Mouse (Mus musculus) heart, embryonic 12.5 days (tissue): ENCODE measurements at regions not wholly inside any gene's neighbourhood (a gene's known extent, or its start where the extent isn't known, plus 50 kb on each side); places are given as distances from the start of the nearest gene placed in this dataset.

Experiments
- ATAC-seq: fragments of 200-750 bp; cut with Nextera tagmentation; 2 replicates; pipeline ENCODE4 v1.8.0; 2017; ENCODE audit warnings: moderate TSS enrichment, moderate library complexity; ENCODE audit not compliant: insufficient number of reproducible peaks, low FRiP score
- H3K27ac ChIP-seq: fragments of 300-500 bp; sonication (generic); 2 replicates; pipeline ENCODE4 v1.5.1; 2016; ENCODE audit warnings: mild to moderate bottlenecking, moderate library complexity; ENCODE audit not compliant: poor library complexity, severe bottlenecking
- H3K27me3 ChIP-seq: fragments of 300-500 bp; sonication (generic); replicated peaks from 2 replicates; pipeline ENCODE4 v1.6.1; 2016; ENCODE audit warnings: mild to moderate bottlenecking, moderate library complexity
- H3K36me3 ChIP-seq: fragments of 300-500 bp; sonication (generic); 2 replicates; pipeline ENCODE4 v1.6.1; 2016; ENCODE audit warnings: mild to moderate bottlenecking, moderate library complexity
- H3K4me1 ChIP-seq: fragments of 300-500 bp; sonication (generic); replicated peaks from 2 replicates; pipeline ENCODE4 v1.6.1; 2016; ENCODE audit warnings: mild to moderate bottlenecking
- H3K4me2 ChIP-seq: fragments of 300-500 bp; sonication (generic); 2 replicates; pipeline ENCODE4 v1.6.1; 2016; ENCODE audit warnings: mild to moderate bottlenecking, moderate library complexity
- H3K4me3 ChIP-seq: fragments of 300-500 bp; sonication (generic); 2 replicates; pipeline ENCODE4 v1.5.1; 2016; ENCODE audit warnings: mild to moderate bottlenecking
- H3K9ac ChIP-seq: fragments of 300-500 bp; sonication (generic); 2 replicates; pipeline ENCODE4 v1.6.1; 2016; ENCODE audit warnings: mild to moderate bottlenecking, moderate library complexity
- H3K9me3 ChIP-seq: fragments of 300-500 bp; sonication (generic); replicated peaks from 2 replicates; pipeline ENCODE4 v1.6.1; 2016; ENCODE audit warnings: mild to moderate bottlenecking, moderate library complexity
- WGBS: fragments of 180-500 bp; shearing (Covaris S2); methylation state at CpG from one replicate; pipeline ENCODE4 v1.1.7; 2016; 5-methylcytosine and 5-hydroxymethylcytosine counted together

DNA sequence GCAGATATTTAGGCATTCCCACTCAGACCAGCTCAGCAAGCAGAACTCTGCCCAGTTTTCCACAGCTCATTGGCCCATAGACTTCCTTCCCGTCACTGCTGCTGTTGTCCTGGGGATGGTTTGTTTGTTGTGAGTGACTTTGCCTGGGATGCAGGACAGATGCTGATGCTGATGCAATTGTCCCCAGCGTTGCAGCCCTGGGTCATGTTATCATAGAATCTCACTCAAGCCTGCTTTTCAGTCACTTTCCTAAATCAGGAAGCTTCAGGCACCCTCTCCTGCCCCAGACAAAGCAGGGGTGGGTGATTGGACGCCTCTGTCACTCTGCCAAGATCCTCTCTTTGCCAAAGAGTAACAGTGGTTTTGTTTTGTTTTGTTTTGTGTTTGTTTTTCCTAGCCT, 515.3 kb upstream of the Gm26657 start:
- Histone ChIP-seq H3K27ac (no peak overlapping the region), H3K4me1 (no peaks in the 10 kb centered on the region), H3K9ac (no peak overlapping the region), H3K4me3 (no peak overlapping the region), H3K4me2 (no peak overlapping the region), H3K9me3 (no peaks in the 10 kb centered on the region), H3K36me3 (no peaks in the 10 kb centered on the region), H3K27me3 (no peaks in the 10 kb centered on the region)
- WGBS, result 38% methylated on average over 3 of the region's 3 CpGs
- no peak for ATAC-seq

DNA sequence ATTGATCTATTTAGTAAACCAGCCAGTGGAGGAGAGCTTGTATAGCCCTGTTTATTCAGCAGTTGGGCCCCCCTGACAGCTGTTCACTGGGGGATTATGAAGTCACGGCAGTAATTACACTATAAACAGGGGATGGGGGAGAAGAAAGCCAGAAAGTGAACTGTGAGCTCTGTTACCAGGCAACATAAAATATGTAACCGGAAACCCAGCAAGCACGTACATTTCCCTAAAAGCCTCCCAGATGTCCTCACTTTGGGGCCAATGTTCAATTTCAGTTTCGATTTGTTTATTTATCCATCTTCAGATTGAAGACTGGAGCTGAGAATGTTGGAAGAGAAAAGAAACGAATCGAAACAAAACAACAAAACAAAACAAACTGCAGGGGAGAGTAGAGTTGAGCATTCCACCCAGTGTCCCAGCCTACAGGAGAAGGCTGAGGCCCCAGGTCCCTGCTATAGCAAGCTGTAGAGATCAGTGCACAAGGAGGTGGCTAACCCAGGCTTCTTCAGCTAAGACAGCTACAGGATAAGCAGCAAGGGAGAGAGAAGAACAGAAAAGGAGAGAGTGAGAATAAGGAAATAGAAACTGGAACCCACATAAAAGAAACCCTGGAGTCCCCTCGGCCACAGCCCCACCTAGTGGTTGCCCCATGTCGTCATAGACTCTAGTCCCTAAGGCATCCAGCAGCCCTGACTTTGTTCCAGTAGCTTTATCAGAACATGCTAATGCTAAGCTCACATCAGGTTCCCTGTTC, 517.7 kb upstream of the Gm26657 start:
- Histone ChIP-seq H3K4me1 (no peaks in the 10 kb centered on the region), H3K27ac (no peak overlapping the region), H3K36me3 (no peaks in the 10 kb centered on the region), H3K27me3 (no peaks in the 10 kb centered on the region), H3K4me3 (no peak overlapping the region), H3K4me2 (no peak overlapping the region), H3K9ac (no peak overlapping the region), H3K9me3 (no peaks in the 10 kb centered on the region)
- ATAC-seq, result no peak
- WGBS, result 54% methylated on average over 8 of the region's 8 CpGs

DNA sequence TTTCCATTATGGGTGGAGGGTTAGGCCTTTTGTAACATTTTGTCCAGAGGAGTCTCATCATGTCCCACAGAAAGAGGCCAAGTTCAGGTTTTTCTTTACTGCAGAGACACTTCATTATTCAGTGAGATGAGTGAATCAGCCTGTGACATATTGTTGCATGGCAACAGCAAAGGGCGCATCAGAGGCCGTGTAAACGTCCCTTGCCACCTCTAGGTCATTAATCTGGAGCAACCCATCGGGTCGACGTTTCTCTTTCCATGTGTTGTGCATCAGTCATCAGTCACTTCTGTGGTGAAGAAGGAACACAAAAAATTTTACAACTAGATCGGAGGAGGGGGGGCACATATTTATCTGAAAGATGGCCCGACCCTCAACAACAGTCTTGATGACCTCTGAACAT, 519.3 kb upstream of the Gm26657 start:
- ATAC-seq, result no peak
- 67% methylated on average over 8 of the region's 8 CpGs for WGBS
- no peak overlapping the region for H3K4me2 ChIP-seq
- no peak overlapping the region for H3K4me3 ChIP-seq
- H3K4me1 ChIP-seq, result peaks cover 3% of the 10 kb centered on the region; the same call in 1 of the 2 replicates
- H3K27me3 ChIP-seq, result no peaks in the 10 kb centered on the region
- no peaks in the 10 kb centered on the region for H3K36me3 ChIP-seq
- H3K27ac ChIP-seq, result no peak overlapping the region
- H3K9ac ChIP-seq, result no peak overlapping the region
- H3K9me3 ChIP-seq, result no peaks in the 10 kb centered on the region

DNA sequence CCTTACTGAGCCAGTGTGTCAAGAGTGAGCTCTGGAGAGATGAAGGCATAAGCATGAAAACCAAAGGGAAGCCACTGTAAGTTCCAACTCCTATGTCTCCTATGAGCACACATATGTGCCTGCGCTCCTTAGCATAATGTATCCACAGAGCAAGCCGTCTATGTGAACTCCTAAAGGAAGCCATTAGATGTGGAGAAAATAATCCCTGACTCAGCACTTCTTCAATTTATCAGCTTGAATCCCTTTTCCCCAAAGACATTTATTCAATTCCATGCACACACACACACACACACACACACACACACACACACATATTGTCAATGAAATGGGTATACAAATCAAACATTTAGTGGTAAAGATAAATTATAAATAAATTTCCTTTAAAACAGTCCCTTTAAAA, 530.4 kb upstream of the Gm26657 start:
- ATAC-seq, result no peak
- Histone ChIP-seq H3K4me3 (no peak overlapping the region), H3K27ac (no peak overlapping the region), H3K36me3 (no peaks in the 10 kb centered on the region), H3K9me3 (no peaks in the 10 kb centered on the region), H3K9ac (no peak overlapping the region), H3K4me1 (0 out of 2 replicates have a peak, but pooled peaks cover 2% of the 10 kb centered on the region), H3K4me2 (no peak overlapping the region), H3K27me3 (no peaks in the 10 kb centered on the region)
- WGBS, result 85% methylated on average over 2 of the region's 2 CpGs

DNA sequence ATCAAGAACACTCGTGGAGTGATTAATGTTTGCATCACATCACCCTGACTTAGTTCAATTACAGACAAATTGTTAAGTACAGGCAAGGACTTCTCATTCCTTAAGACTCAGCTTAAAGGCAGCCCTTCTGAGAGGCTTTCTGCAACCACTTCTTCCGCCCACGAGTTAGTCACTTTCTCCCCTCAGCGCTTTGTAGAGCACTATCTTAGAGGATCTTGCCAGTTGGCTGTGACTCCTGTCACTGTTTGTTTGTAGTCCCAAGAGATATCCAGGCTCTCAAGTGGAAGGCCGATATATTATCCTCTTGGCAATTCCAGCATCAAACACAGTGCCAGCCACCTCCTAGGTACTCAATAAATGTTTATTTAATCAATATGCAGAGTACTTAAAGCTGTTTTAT, 532.1 kb upstream of the Gm26657 start:
- Histone ChIP-seq H3K27ac (no peak overlapping the region), H3K4me2 (no peak overlapping the region), H3K36me3 (no peaks in the 10 kb centered on the region), H3K4me3 (no peak overlapping the region), H3K4me1 (0 out of 2 replicates have a peak, but pooled peaks cover 2% of the 10 kb centered on the region), H3K9ac (no peak overlapping the region), H3K9me3 (peaks cover 4% of the 10 kb centered on the region; the same call in 1 of the 2 replicates), H3K27me3 (no peaks in the 10 kb centered on the region)
- no peak for ATAC-seq
- 30% methylated on average over 5 of the region's 5 CpGs for WGBS

DNA sequence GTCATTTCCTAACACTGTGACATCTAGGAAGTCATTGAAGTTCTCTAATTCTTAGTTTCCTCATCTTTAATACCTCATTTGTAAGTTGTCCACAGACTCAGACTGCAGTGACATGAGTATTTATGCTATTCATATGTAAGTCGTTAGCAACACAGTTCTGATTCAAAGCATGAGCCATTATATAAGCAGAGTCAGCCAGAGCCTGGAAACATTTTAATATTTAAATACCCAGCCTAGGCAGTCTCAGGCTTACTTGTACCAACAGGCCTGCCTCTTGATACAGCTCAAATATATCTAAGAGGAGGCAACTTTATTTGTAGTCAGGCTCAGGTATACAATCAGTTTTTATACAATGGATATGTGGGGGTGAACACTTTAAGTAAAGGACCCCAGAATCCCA, 534.8 kb upstream of the Gm26657 start:
- no peak for ATAC-seq
- no peak overlapping the region for H3K9ac ChIP-seq
- peaks cover 4% of the 10 kb centered on the region; the same call in 1 of the 2 replicates for H3K9me3 ChIP-seq
- H3K4me1 ChIP-seq, result 0 out of 2 replicates have a peak, but pooled peaks cover 2% of the 10 kb centered on the region
- H3K27me3 ChIP-seq, result no peaks in the 10 kb centered on the region
- H3K4me2 ChIP-seq, result no peak overlapping the region
- H3K27ac ChIP-seq, result no peak overlapping the region
- no peak overlapping the region for H3K4me3 ChIP-seq
- 84% methylated on average over 1 of the region's 1 CpGs for WGBS
- no peaks in the 10 kb centered on the region for H3K36me3 ChIP-seq

DNA sequence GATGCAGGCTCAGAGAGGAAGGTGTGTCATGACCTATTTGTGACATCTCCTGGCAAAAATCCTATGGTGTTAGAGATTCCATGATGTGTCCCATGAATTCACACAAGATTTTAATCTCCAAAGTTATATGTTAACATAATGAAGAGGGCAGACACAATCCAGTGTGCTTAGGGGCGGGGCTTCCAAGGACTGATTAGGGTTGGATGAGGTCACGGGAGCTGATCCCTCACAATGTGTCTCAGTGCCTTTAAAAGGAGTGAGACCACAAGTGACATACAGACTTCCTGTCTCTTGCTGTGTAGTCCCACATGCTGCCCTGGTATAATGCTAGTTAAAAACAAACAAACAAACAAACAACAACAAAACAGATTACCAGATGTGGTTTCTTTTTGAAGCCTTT, 546.5 kb upstream of the Gm26657 start:
- no peak overlapping the region for H3K4me3 ChIP-seq
- no peaks in the 10 kb centered on the region for H3K9me3 ChIP-seq
- no peak overlapping the region for H3K4me2 ChIP-seq
- no peak overlapping the region for H3K9ac ChIP-seq
- no peak for ATAC-seq
- H3K27me3 ChIP-seq, result no peaks in the 10 kb centered on the region
- no peak overlapping the region for H3K27ac ChIP-seq
- H3K4me1 ChIP-seq, result no peaks in the 10 kb centered on the region
- no peaks in the 10 kb centered on the region for H3K36me3 ChIP-seq
- WGBS, result 51% methylated on average over 2 of the region's 2 CpGs

DNA sequence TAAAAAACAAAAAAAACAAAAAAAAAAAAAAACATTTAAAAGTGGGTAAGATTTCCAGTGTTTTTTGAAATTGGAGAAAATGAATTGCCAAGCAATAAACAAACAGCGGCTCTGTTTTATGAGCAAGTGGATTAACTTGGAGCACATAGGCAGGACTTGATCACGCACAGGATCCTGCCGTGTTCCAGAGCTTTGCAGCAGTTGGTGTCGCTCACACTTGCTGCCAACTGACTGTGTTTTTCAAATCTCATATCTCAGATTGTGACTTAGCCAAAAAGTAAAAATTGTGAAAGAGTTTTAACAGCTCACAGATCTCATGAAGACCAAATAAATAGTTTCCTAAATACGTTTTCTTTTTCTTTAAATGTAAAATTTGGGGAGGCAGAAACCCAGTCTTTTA, 547.4 kb upstream of the Gm26657 start:
- 81% methylated on average over 5 of the region's 5 CpGs for WGBS
- no peak overlapping the region for H3K4me3 ChIP-seq
- no peaks in the 10 kb centered on the region for H3K4me1 ChIP-seq
- no peaks in the 10 kb centered on the region for H3K9me3 ChIP-seq
- no peak overlapping the region for H3K4me2 ChIP-seq
- no peak for ATAC-seq
- H3K9ac ChIP-seq, result no peak overlapping the region
- H3K36me3 ChIP-seq, result no peaks in the 10 kb centered on the region
- no peaks in the 10 kb centered on the region for H3K27me3 ChIP-seq
- no peak overlapping the region for H3K27ac ChIP-seq

DNA sequence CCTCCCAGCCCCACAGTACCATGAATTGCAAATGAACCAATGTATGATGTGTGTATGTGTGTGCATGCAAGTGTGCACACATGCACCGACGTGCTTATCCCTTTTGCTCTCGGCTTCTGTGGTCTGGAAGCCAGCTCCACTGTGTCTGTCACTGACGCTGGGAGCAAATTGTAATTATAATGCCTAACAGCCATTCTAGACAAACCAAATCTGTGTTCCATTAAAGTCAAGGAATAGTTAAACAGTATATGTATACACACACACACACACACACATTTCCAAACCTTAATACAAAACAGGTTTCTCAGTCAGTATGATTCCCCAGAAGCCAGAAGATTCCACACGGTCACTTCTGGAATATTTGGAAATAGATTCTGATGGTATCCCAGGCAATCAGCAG, 560.3 kb upstream of the Gm26657 start:
- Histone ChIP-seq H3K27me3 (no peaks in the 10 kb centered on the region), H3K4me1 (peaks cover 3% of the 10 kb centered on the region; the same call in 1 of the 2 replicates), H3K4me2 (no peak overlapping the region), H3K36me3 (no peaks in the 10 kb centered on the region), H3K27ac (no peak overlapping the region), H3K9ac (no peak overlapping the region), H3K9me3 (no peaks in the 10 kb centered on the region), H3K4me3 (no peak overlapping the region)
- no peak for ATAC-seq
- WGBS, result 80% methylated on average over 5 of the region's 5 CpGs

DNA sequence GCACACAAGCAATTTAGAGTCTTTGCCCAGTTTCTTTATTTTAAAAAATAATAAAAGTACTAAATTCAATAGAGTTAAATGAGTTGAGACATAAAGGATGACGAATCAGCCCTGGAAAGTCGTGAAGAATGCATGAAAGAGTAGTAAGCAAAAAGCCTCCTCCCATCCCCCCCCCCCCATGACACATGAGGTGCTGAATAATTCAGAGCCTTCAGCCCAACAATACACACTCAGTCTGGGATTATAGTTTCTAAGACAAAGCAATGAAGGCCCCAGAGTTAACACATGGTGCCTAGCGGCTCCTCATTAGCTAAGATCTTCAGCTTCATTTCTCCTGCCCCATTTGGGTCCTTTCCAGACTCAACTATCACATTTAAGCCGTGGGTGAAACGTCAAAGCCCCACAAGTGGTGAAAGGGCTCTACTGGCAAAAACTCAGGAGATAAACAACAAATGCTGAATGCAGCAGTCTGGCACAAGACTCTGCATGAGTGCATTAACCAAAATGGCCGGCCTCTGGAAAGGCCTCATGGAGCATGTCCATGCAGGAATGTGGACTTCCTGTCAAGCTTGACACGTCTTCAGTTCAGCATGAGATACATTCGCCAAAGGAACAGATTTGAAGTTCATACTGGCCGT, 560.9 kb upstream of the Gm26657 start:
- Histone ChIP-seq H3K36me3 (no peaks in the 10 kb centered on the region), H3K4me3 (no peak overlapping the region), H3K4me2 (no peak overlapping the region), H3K9me3 (no peaks in the 10 kb centered on the region), H3K27me3 (no peaks in the 10 kb centered on the region), H3K4me1 (peaks cover 3% of the 10 kb centered on the region; the same call in 1 of the 2 replicates), H3K27ac (no peak overlapping the region), H3K9ac (no peak overlapping the region)
- 77% methylated on average over 9 of the region's 9 CpGs for WGBS
- no peak for ATAC-seq

DNA sequence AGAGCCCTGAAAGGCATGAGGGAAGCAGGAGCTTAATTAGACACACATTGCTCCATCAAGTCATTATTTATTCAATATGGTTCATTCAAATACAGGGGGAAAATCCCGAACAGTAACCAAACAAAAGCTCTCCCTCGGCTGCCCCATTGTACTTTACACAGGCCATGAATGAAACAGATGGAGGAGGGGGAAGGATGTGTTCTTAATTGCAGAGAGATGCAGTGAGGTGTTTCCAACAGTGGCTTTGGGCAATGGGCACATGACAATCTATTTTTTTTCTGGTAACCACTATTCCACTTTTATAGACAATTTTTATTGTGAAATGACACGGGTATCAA, 578.6 kb upstream of the Gm26657 start:
- H3K4me3 ChIP-seq, result no peak overlapping the region
- H3K4me1 ChIP-seq, result no peaks in the 10 kb centered on the region
- no peak for ATAC-seq
- H3K27ac ChIP-seq, result no peak overlapping the region
- no peaks in the 10 kb centered on the region for H3K36me3 ChIP-seq
- no peak overlapping the region for H3K4me2 ChIP-seq
- WGBS, result 80% methylated on average over 3 of the region's 3 CpGs
- H3K9ac ChIP-seq, result no peak overlapping the region
- H3K9me3 ChIP-seq, result peaks cover 3% of the 10 kb centered on the region; the same call in 1 of the 2 replicates
- no peaks in the 10 kb centered on the region for H3K27me3 ChIP-seq
